Mouse (Mus musculus) midbrain, embryonic 10.5 days (tissue): Measurements from ENCODE around the gene Pla2g1b. TPM values are rescaled to one million over a fixed set of nuclear protein-coding genes. Genes with fewer than 3 reads are reported as not detected.
A peak's percentile ranks its signal among the peaks of the same experiment; 100 is the strongest.

Source experiments
- DNase-seq: peaks from one replicate; pipeline ENCODE4 v3.0.0-alpha.2; 2017; ENCODE audit warnings: low spot score
- H3K27ac ChIP-seq: fragments of 300-500 bp; sonication (generic); replicated peaks from 2 replicates; pipeline ENCODE4 v1.5.1; 2016; ENCODE audit warnings: mild to moderate bottlenecking
- H3K27me3 ChIP-seq: fragments of 300-500 bp; sonication (generic); 2 replicates; pipeline ENCODE4 v1.6.1; 2016; ENCODE audit warnings: low read depth, mild to moderate bottlenecking; ENCODE audit not compliant: poor library complexity, severe bottlenecking
- H3K36me3 ChIP-seq: fragments of 300-500 bp; sonication (generic); 2 replicates; pipeline ENCODE4 v1.6.1; 2016; ENCODE audit warnings: mild to moderate bottlenecking, moderate library complexity
- H3K4me1 ChIP-seq: fragments of 300-500 bp; sonication (generic); 2 replicates; pipeline ENCODE4 v1.6.1; 2016
- H3K4me3 ChIP-seq: fragments of 300-500 bp; sonication (generic); 2 replicates; pipeline ENCODE4 v1.5.1; 2016; ENCODE audit warnings: mild to moderate bottlenecking, moderate library complexity
- H3K9me3 ChIP-seq: fragments of 300-500 bp; sonication (generic); replicated peaks from 2 replicates; pipeline ENCODE4 v1.6.1; 2016; ENCODE audit warnings: mild to moderate bottlenecking
- WGBS: fragments of 180-500 bp; shearing (Covaris S2); methylation state at CpG from one replicate; pipeline ENCODE4 v1.1.7; 2016; 5-methylcytosine and 5-hydroxymethylcytosine counted together
- polyA plus RNA-seq: library from polyadenylated mRNA; unstranded; fragments of >200 nt; fragmentation: Nextera tagmentation; extraction: Ambion mirVana; gene quantifications from 2 replicates; pipeline ENCODE4 v1.2.1, GENCODE M21; 2016

Gene Pla2g1b
- 0.41 and 0.62 TPM in 2 replicates for polyA plus RNA-seq

DNA sequence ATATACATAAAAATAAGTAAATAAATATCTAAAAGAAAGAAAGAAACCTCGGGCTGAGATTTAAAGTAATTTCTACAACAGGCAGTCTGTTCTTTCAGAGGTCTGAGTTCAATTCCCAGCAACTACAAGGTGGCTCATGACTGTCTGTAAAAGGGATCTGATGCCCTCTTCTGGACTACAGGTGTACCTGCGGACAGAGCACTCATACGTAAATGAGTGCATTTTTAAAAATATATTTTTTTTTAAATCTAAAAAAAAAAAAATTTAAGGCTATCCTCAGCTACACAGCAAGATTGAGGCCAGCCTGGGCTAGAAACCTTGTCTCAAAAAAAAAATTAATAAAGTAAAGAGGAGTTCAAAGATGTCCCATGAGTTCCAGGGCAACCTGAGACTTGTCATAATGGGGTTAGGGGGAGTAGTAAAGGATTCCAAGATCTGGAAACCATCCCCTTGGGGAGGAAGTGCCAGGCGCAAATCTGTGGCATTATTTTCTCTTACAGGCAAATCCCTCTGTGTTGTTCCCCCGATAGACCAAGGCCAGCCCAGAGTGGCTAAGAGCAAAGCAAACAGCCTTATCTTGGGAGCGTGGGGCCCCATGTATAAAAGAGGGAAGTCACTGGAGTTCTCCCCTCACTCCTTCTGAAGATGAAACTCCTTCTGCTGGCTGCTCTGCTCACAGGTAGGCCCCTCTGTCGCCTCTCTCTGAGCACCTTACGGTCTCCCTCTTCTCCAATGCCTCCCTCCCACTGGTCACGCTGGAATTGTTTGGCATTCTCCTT lies at the start of gene Pla2g1b:
TSS of gene Pla2g1b (plus strand) at position 621 of the 779 bp plus-strand sequence.
- Histone ChIP-seq H3K9me3 (no peaks in the 10 kb centered on the region), H3K36me3 (no peaks in the 10 kb centered on the region), H3K27ac (no peak within 1 kb of the TSS), H3K27me3 (no peaks in the 10 kb centered on the region), H3K4me3 (no peak within 1 kb of the TSS), H3K4me1 (peaks cover 9% of the 10 kb centered on the region)
- DNase-seq = no peak
- WGBS = 51% methylated on average over 9 of the region's 9 CpGs

DNA sequence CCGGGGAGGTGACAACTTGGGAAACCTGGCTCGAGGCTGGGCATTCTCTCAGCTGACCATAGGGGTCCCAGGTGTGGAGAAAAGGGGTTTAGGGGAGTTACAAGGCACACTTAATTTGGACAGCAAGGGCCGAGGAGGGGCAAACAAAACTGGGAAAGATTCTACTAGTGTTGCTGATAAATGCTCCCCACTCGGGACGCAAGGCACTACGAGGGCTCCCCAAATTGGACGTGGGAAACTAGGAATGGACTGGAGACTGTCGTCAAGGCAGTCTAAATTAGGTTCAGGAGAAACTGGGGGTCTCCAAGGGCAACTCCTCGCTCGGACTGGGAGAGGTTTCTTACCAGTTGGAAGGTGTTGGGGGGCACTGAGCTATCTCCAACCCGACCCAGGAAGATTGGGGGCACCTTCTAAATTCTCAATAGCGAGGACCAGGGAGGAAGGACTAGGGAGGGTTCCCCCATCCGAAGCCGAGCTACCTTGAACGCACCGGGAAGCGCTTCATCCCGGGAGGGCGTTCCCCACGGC lies 37.2 kb upstream of the Pla2g1b start:
- peaks cover 60% of the 10 kb centered on the region for H3K36me3 ChIP-seq
- no peaks in the 10 kb centered on the region for H3K9me3 ChIP-seq
- H3K27me3 ChIP-seq = peaks cover 6% of the 10 kb centered on the region; the same call in 1 of the 2 replicates
- peaks cover 57% of the 10 kb centered on the region for H3K4me1 ChIP-seq
- WGBS = under 1% methylated on average over 20 of the region's 20 CpGs
- peak overlapping the region; percentile 100 for H3K4me3 ChIP-seq
- peak overlapping the region; percentile 100 for H3K27ac ChIP-seq
- DNase-seq = no peak

- Histone ChIP-seq H3K4me1 (peaks cover 64% of the 10 kb centered on the region), H3K27ac (peak within 1 kb of the TSS; percentile 100), H3K36me3 (peaks cover 67% of the 10 kb centered on the region), H3K27me3 (peaks cover 6% of the 10 kb centered on the region; the same call in 1 of the 2 replicates), H3K9me3 (no peaks in the 10 kb centered on the region), H3K4me3 (peak within 1 kb of the TSS; percentile 100)
- under 1% methylated on average over 75 of the region's 117 CpGs for WGBS
- peak; percentile 78 for DNase-seq
These were observed 36.5 kb upstream of the Pla2g1b start, which contains the start of gene Msi1 for GRCm38 (mm10) chr5:115429359-115430186. Gene Msi1, plus strand, starts transcription at chr5:115429599.

GRCm38 (mm10) chr5:115430187-115430960 lies 35.7 kb upstream of the Pla2g1b start:
- under 1% methylated on average over 60 of the region's 73 CpGs for WGBS
- Histone ChIP-seq H3K36me3 (peaks cover 70% of the 10 kb centered on the region), H3K4me1 (peaks cover 72% of the 10 kb centered on the region)

GRCm38 (mm10) chr5:115431061-115431897 lies 34.8 kb upstream of the Pla2g1b start:
- peaks cover 81% of the 10 kb centered on the region for H3K4me1 ChIP-seq
- H3K9me3 ChIP-seq = no peaks in the 10 kb centered on the region
- peaks cover 73% of the 10 kb centered on the region for H3K36me3 ChIP-seq
- peak; percentile 75 for DNase-seq
- peaks cover 6% of the 10 kb centered on the region; the same call in 1 of the 2 replicates for H3K27me3 ChIP-seq
- H3K27ac ChIP-seq = peak overlapping the region; percentile 100
- H3K4me3 ChIP-seq = peak overlapping the region; percentile 100
- under 1% methylated on average over 14 of the region's 14 CpGs for WGBS

More at GRCm38 (mm10) chr5:115430187-115430960, 35.7 kb upstream of the Pla2g1b start:
- Histone ChIP-seq H3K27ac (peak overlapping the region; percentile 100), H3K9me3 (no peaks in the 10 kb centered on the region), H3K27me3 (peaks cover 6% of the 10 kb centered on the region; the same call in 1 of the 2 replicates), H3K4me3 (peak overlapping the region; percentile 100)
- no peak for DNase-seq

- peaks cover 84% of the 10 kb centered on the region for H3K4me1 ChIP-seq
- H3K9me3 ChIP-seq = no peaks in the 10 kb centered on the region
- H3K27me3 ChIP-seq = peaks cover 6% of the 10 kb centered on the region; the same call in 1 of the 2 replicates
- WGBS = 21% methylated on average over 7 of the region's 7 CpGs
- H3K36me3 ChIP-seq = peaks cover 70% of the 10 kb centered on the region
- H3K4me3 ChIP-seq = peak overlapping the region; percentile 100
- peak overlapping the region; percentile 100 for H3K27ac ChIP-seq
- DNase-seq = no peak
These were observed 34.2 kb upstream of the Pla2g1b start for GRCm38 (mm10) chr5:115431898-115432259.

DNA sequence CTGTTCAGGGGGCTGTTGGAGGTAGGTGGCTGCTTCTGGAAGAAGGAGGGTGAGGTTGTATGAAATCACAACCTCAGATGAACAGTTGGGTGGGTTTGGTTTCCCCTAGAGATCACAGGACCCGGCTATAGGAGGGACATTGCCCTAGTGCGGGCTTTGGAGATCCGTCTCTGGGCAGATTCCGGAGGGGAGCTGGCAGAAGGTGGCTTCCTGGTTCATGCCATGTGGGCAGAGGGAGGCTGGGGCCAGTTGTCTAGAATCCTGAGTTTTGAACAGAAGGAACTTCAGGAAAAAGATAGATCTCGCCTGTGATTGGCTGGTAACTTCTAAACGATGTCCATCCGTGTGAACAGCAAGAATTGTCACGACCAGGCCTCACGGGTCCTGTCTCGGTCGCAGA lies 33.7 kb upstream of the Pla2g1b start:
- 68% methylated on average over 11 of the region's 11 CpGs for WGBS
- peaks cover 6% of the 10 kb centered on the region; the same call in 1 of the 2 replicates for H3K27me3 ChIP-seq
- H3K27ac ChIP-seq = peak overlapping the region; percentile 100
- peaks cover 84% of the 10 kb centered on the region for H3K4me1 ChIP-seq
- no peak for DNase-seq
- peak overlapping the region; percentile 100 for H3K4me3 ChIP-seq
- no peaks in the 10 kb centered on the region for H3K9me3 ChIP-seq
- H3K36me3 ChIP-seq = peaks cover 71% of the 10 kb centered on the region

- DNase-seq = no peak
- Histone ChIP-seq H3K4me3 (peak overlapping the region; percentile 100), H3K36me3 (peaks cover 79% of the 10 kb centered on the region), H3K27me3 (peaks cover 6% of the 10 kb centered on the region; the same call in 1 of the 2 replicates), H3K4me1 (peaks cover 84% of the 10 kb centered on the region), H3K9me3 (no peaks in the 10 kb centered on the region), H3K27ac (peak overlapping the region; percentile 100)
- WGBS = 76% methylated on average over 8 of the region's 8 CpGs
These were observed 32.9 kb upstream of the Pla2g1b start for GRCm38 (mm10) chr5:115433191-115433590.

DNA sequence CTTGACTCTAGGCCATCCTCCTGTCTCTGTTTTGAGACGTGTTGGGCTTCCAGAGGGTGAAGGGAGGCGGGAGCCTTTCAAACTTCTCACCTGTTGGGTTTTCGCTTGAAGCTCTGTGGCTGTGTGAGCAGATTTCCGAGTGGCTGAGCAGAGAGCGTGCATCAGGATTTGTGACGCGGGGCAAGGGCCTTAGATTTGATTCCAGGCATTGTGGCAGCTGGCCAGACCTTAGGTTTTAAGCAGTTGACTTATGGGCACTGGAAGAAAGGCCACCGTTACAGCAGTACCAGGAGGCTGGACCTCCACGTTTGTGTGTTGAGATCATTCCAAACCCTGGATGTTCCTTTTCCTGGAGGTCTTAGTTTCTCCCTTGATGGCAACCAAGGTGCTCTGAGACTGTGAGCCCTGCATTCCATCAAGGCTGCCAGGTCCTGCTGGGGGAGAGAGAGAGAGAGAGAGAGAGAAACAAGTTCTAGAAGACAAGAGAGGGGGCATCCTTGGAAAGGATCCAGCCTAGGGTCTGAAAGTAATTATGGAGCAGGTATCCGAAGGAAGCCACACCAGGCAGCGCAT lies 31.7 kb upstream of the Pla2g1b start:
- H3K4me1 ChIP-seq = peaks cover 84% of the 10 kb centered on the region
- peaks cover 91% of the 10 kb centered on the region for H3K36me3 ChIP-seq
- peaks cover 6% of the 10 kb centered on the region; the same call in 1 of the 2 replicates for H3K27me3 ChIP-seq
- no peaks in the 10 kb centered on the region for H3K9me3 ChIP-seq
- H3K27ac ChIP-seq = peak overlapping the region; percentile 100
- DNase-seq = no peak
- peak overlapping the region; percentile 100 for H3K4me3 ChIP-seq
- 33% methylated on average over 11 of the region's 11 CpGs for WGBS

DNA sequence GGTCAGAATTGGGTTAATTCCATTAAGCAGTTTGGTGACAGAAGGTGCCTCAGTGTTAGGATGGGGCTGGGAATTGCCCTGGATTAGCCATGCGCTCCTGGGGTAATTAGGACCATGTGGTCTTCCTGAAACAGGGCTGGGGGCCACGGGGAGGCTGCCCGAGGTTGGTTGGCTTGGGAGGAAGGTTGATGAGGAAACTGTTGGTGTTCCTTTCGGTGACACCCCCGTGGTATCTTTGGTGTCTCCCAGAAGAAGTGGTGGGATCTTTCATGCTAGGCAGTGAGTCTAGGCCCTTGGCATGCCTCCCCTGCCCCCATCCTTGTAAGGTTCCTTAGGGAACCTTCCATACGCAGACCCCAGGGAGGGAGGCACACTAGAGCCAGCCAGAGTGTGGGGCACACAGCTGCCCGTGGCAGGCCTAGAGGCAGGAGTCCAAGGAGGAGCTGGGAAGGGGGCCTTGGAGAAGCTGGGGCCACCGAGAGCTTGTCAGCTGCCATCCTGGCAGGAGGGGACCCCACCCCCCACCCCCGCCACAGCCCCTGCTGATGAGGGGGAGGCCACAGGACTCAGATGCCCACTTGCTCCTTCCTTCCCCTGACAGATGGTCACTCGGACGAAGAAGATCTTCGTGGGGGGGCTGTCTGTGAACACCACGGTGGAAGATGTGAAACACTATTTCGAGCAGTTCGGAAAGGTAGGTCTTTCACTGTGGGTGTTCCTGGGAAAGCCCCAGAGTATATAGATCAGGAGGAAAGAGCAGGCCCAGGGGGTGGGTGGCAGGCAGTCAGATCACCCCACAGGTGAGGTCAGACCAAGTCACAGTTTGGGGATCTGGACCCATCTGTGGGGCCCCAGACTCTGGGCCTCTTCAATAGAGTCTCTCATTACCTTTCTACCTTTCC lies 31.0 kb upstream of the Pla2g1b start:
- H3K27ac ChIP-seq = peak overlapping the region; percentile 100
- no peaks in the 10 kb centered on the region for H3K9me3 ChIP-seq
- H3K4me3 ChIP-seq = peak overlapping the region; percentile 100
- whole genome bisulfite sequencing = 19% methylated on average over 15 of the region's 15 CpGs
- H3K36me3 ChIP-seq = peaks cover 96% of the 10 kb centered on the region
- H3K27me3 ChIP-seq = peaks cover 3% of the 10 kb centered on the region; the same call in 1 of the 2 replicates
- DNase-seq = no peak
- H3K4me1 ChIP-seq = peaks cover 91% of the 10 kb centered on the region
